Mouse (Mus musculus) neural tube, embryonic 15.5 days (tissue): ENCODE measurements around the gene Nipa2. TPM values are rescaled to one million over a fixed set of nuclear protein-coding genes. Genes with fewer than 3 reads are reported as not detected.

Experiments used
- polyA plus RNA-seq: library from polyadenylated mRNA; unstranded; fragments of >200 nt; fragmentation: Nextera tagmentation; extraction: Ambion mirVana; gene quantifications from 2 replicates; pipeline ENCODE4 v1.2.1, GENCODE M21; 2015

The Nipa2 gene
- polyA plus RNA-seq, 1 experiment from 2014 or later = 34.5 TPM

Other genes starting within 250 kb of the Nipa2 start
- 1.8 and 2.6 TPM in 2 replicates for gene Siglech, start 194.3 kb downstream of the Nipa2 start, polyA plus RNA-seq
- gene Tubgcp5, start 168.3 kb downstream of the Nipa2 start, polyA plus RNA-seq = 32.3 and 36.7 TPM in 2 replicates
- 39.0 and 51.2 TPM in 2 replicates for gene Cyfip1, start 120.7 kb downstream of the Nipa2 start, polyA plus RNA-seq
- 25.5 and 31.8 TPM in 2 replicates for gene Nipa1, start 57.5 kb upstream of the Nipa2 start, polyA plus RNA-seq
- gene Herc2, start 87.7 kb upstream of the Nipa2 start, polyA plus RNA-seq = 44.8 and 46.7 TPM in 2 replicates